ENCODE assay signal across 8 mouse cellular contexts in the genomic region with DNA sequence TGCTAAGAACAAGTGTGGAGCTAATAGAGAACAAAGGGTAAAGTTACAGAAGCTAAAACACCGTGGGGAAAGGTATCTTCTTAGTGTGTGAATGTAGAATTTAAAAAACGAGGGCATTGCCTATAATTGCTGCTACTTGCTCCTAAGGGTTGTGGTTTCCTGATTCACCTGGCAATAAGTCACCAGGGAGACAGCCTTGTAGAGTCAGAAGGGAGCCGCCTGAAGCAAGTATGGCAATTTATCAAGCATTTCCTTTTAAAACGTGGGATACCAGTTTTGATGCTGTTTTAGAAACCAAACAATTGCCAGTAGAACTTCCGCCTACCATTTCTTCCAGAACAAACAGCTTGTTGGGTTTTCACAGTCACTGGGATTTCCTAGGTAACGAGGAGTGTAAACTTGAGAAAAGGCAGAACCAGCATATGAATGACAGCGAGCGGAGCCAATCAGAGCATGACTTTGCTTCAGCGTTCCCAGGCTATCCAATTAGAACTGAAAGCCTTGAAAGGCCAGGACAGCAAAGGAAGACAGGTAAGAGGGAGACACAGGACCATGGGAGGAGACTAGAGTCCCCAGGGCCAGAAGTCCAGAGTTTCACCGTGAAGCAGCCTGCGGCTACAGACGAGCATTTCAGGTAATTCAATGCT. TPM values are rescaled to one million over a fixed set of nuclear protein-coding genes. Genes with fewer than 3 reads are reported as not detected.
DNase-seq lines count a peak whose midpoint lies in the region; ATAC-seq and TF ChIP-seq lines count a peak whose summit lies in the region.

Gene Capsl, plus strand, starts transcription at position 495 of the 647 bp plus-strand sequence.

- peak; percentile 10 to 34 for DNase-seq in spleen, adult 2 months (ENCODE audit: low read depth in 1 of 2, low spot score in 2 of 2)
- DNase-seq in spleen, postnatal 4 days (ENCODE audit: low spot score in 2 of 2), result no peak
- peak; percentile 73 for DNase-seq in fat pad, adult 2 months (ENCODE audit: extremely low read depth, low read depth, low spot score)
- peak; percentile 88 for DNase-seq in intestine, embryonic 14.5 days (ENCODE audit: low spot score)
- peak; percentile 67 to 71 for DNase-seq in left cerebral cortex, adult 2 months (ENCODE audit: extremely low spot score in 1 of 2, low spot score in 2 of 2)
- DNase-seq in lung, postnatal 14 days, result peak; percentile 76
- peak; percentile 65 for DNase-seq in right cerebral cortex, adult 18-20 months

- ATAC-seq in intestine, embryonic 14.5 days (replicated peaks; ENCODE audit: low FRiP score, low TSS enrichment, low read depth), result peak; percentile 97
- no peak for ATAC-seq in erythroid progenitor cell, adult 5-6 weeks (replicated peaks; ENCODE audit: low FRiP score, poor library complexity, severe bottlenecking)

- no peak within 1 kb of the TSS for H3K9ac ChIP-seq in intestine, embryonic 14.5 days (ENCODE audit: low read length)

- 45% methylated on average over 12 of the region's 12 CpGs for WGBS in spleen, adult 2 months
- 43% methylated on average over 12 of the region's 12 CpGs for WGBS in intestine, embryonic 14.5 days

- intact Hi-C loops in left cerebral cortex, adult 2 months (cut with DNase I), result no loop called here

- TF ChIP-seq CTCF in spleen, adult 2 months (IDR thresholded peaks at IDR 0.05; ENCODE audit: extremely low read depth, insufficient read depth, insufficient read length, insufficient replicate concordance), result no peak
- no peak for TF ChIP-seq CTCF in left cerebral cortex, adult 2 months (IDR thresholded peaks at IDR 0.05)

- H3K27ac ChIP-seq in spleen, adult 2 months (ENCODE audit: insufficient read depth, low read length), result no peak within 1 kb of the TSS
- H3K27ac ChIP-seq in intestine, embryonic 14.5 days (ENCODE audit: low read depth), result no peak within 1 kb of the TSS
- H3K27ac ChIP-seq in left cerebral cortex, adult 2 months, result no peak within 1 kb of the TSS

- no peaks in the 10 kb centered on the region for H3K4me1 ChIP-seq in spleen, adult 2 months (ENCODE audit: control insufficient read depth, insufficient read depth, insufficient read length)
- no peaks in the 10 kb centered on the region for H3K4me1 ChIP-seq in intestine, embryonic 14.5 days (replicated peaks; ENCODE audit: control insufficient read depth, insufficient read depth, low read length)

- no peak for TF ChIP-seq POLR2A in spleen, adult 2 months (IDR thresholded peaks at IDR 0.05; ENCODE audit: low read depth, low read length)

- H3K36me3 ChIP-seq in spleen, adult 2 months (ENCODE audit: control insufficient read depth, insufficient read depth, low read length), result no peaks in the 10 kb centered on the region
- no peaks in the 10 kb centered on the region for H3K36me3 ChIP-seq in intestine, embryonic 14.5 days (ENCODE audit: control insufficient read depth, insufficient read depth, low read length)

- no peak within 1 kb of the TSS for H3K4me3 ChIP-seq in spleen, adult 2 months (ENCODE audit: extremely low read depth, insufficient read depth, insufficient read length)
- H3K4me3 ChIP-seq in intestine, embryonic 14.5 days (ENCODE audit: low read depth, low read length), result peak within 1 kb of the TSS; percentile 17
- H3K4me3 ChIP-seq in left cerebral cortex, adult 2 months, result no peak within 1 kb of the TSS

- peak within 1 kb of the TSS; percentile 31 for H3K4me2 ChIP-seq in intestine, embryonic 14.5 days (ENCODE audit: low read length)

- H3K27me3 ChIP-seq in spleen, adult 2 months (ENCODE audit: control insufficient read depth, insufficient read depth, low read length), result no peaks in the 10 kb centered on the region
- H3K27me3 ChIP-seq in intestine, embryonic 14.5 days (replicated peaks; ENCODE audit: control insufficient read depth, insufficient read depth, low read length), result no peaks in the 10 kb centered on the region

- H3K9me3 ChIP-seq in intestine, embryonic 14.5 days (ENCODE audit: control insufficient read depth, low read length), result no peaks in the 10 kb centered on the region

RNA-seq across cellular contexts. Expression of gene Capsl, which starts in this region (rescaled TPM):
- polyA plus RNA-seq in spleen, adult 2 months (2012; rRNA removed), result 0.09 and 0.12 TPM in 2 replicates
- 5.7 and 6.0 TPM in 2 replicates for polyA plus RNA-seq in intestine, embryonic 14.5 days (2014; fragmentation: Nextera tagmentation; extraction: Ambion mirVana)
- 1 to 10 TPM; 1.5 TPM for total RNA-seq in left cerebral cortex, adult 2 months (2021)
- 4.0 TPM in 1 of 2 replicates, not detected in the other for total RNA-seq in erythroid progenitor cell, adult 5-6 weeks (2015; ENCODE audit: low replicate concordance)
- not detected in 2 replicates for total RNA-seq in erythroid progenitor cell, adult 5-6 weeks (2017; ENCODE audit: low replicate concordance)

Comparison
In these comparisons a context has a peak if more than half of its experiments do, and no peak if none do; other contexts are left out.
1. Peak in DNase-seq in spleen, adult 2 months; RNA of the gene not detected or under 1 TPM.
2. DNase-seq: peak in fat pad, adult 2 months (single experiment), intestine, embryonic 14.5 days (single experiment), left cerebral cortex, adult 2 months (2 of 2), lung, postnatal 14 days (single experiment) and right cerebral cortex, adult 18-20 months (single experiment); none in spleen, postnatal 4 days (0 of 2).